Mouse (Mus musculus): ENCODE results near the gene Qser1.

GRCm38 (mm10) chr2:104851686-104852085 is 35.1 kb upstream of the Qser1 start:
- TF ChIP-seq POLR2A (IDR thresholded peaks at IDR 0.05; ENCODE audit: insufficient read depth, low read depth, low read length) = no peak
- no peak for TF ChIP-seq CTCF (IDR thresholded peaks at IDR 0.05; ENCODE audit: insufficient read depth, low read depth, low read length)

Measured in olfactory bulb, adult 2 months (tissue).